Mouse (Mus musculus): Measurements from ENCODE around the gene Minpp1. TPM values are rescaled to one million over a fixed set of nuclear protein-coding genes. Genes with fewer than 3 reads are reported as not detected.

The Minpp1 gene
- polyA plus RNA-seq, 1 experiment = 38.2 TPM

- no peak for TF ChIP-seq POLR2A (IDR thresholded peaks at IDR 0.05; ENCODE audit: low read depth, low read length)
- TF ChIP-seq CTCF (conservative IDR thresholded peaks at IDR 0.05; ENCODE audit: insufficient read depth, insufficient read length, low read depth, low read length) = no peak
- H3K4me1 ChIP-seq (ENCODE audit: control insufficient read depth, insufficient read depth, low read length) = peaks cover 24% of the 10 kb centered on the region; the same call in 1 of the 2 replicates
- H3K36me3 ChIP-seq (ENCODE audit: control insufficient read depth, insufficient read depth, low read length) = 0 out of 2 replicates have a peak, but pooled peaks cover 2% of the 10 kb centered on the region
- H3K27ac ChIP-seq (ENCODE audit: insufficient read depth, low read depth, low read length) = peak overlapping the region; percentile 51; the same call in 1 of the 2 replicates
- no peaks in the 10 kb centered on the region for H3K27me3 ChIP-seq (replicated peaks; ENCODE audit: control insufficient read depth, insufficient read depth, low read length)
- no peak overlapping the region for H3K4me3 ChIP-seq (ENCODE audit: insufficient read depth, low read depth, low read length)
- 61% methylated on average over 6 of the region's 6 CpGs for WGBS
- DNase-seq = peak; percentile 30
Observed at GRCm38 (mm10) chr19:32497411-32497810, 11.8 kb downstream of the Minpp1 start.

GRCm38 (mm10) chr19:32498002-32498401 lies 12.4 kb downstream of the Minpp1 start:
- Histone ChIP-seq H3K27me3 (replicated peaks; ENCODE audit: control insufficient read depth, insufficient read depth, low read length) (no peaks in the 10 kb centered on the region), H3K4me1 (ENCODE audit: control insufficient read depth, insufficient read depth, low read length) (peaks cover 24% of the 10 kb centered on the region; the same call in 1 of the 2 replicates), H3K27ac (ENCODE audit: insufficient read depth, low read depth, low read length) (peak overlapping the region; percentile 89), H3K36me3 (ENCODE audit: control insufficient read depth, insufficient read depth, low read length) (0 out of 2 replicates have a peak, but pooled peaks cover 2% of the 10 kb centered on the region), H3K4me3 (ENCODE audit: insufficient read depth, low read depth, low read length) (no peak overlapping the region)
- peak; percentile 89 for DNase-seq
- WGBS = 40% methylated on average over 5 of the region's 5 CpGs
- TF ChIP-seq POLR2A (IDR thresholded peaks at IDR 0.05; ENCODE audit: low read depth, low read length) (no peak), CTCF (conservative IDR thresholded peaks at IDR 0.05; ENCODE audit: insufficient read depth, insufficient read length, low read depth, low read length) (no peak)

- Histone ChIP-seq H3K27ac (ENCODE audit: insufficient read depth, low read depth, low read length) (no peak overlapping the region), H3K4me1 (ENCODE audit: control insufficient read depth, insufficient read depth, low read length) (peaks cover 16% of the 10 kb centered on the region), H3K27me3 (replicated peaks; ENCODE audit: control insufficient read depth, insufficient read depth, low read length) (no peaks in the 10 kb centered on the region), H3K4me3 (ENCODE audit: insufficient read depth, low read depth, low read length) (no peak overlapping the region), H3K36me3 (ENCODE audit: control insufficient read depth, insufficient read depth, low read length) (0 out of 2 replicates have a peak, but pooled peaks cover 2% of the 10 kb centered on the region)
- 58% methylated on average over 6 of the region's 6 CpGs for WGBS
- TF ChIP-seq CTCF (conservative IDR thresholded peaks at IDR 0.05; ENCODE audit: insufficient read depth, insufficient read length, low read depth, low read length) = no peak
- no peak for DNase-seq
Observed at GRCm38 (mm10) chr19:32501414-32501813, 15.8 kb downstream of the Minpp1 start.

GRCm38 (mm10) chr19:32506081-32506480 lies 20.5 kb downstream of the Minpp1 start:
- H3K27me3 ChIP-seq (replicated peaks; ENCODE audit: control insufficient read depth, insufficient read depth, low read length) = no peaks in the 10 kb centered on the region
- DNase-seq = no peak
- H3K27ac ChIP-seq (ENCODE audit: insufficient read depth, low read depth, low read length) = no peak overlapping the region
- H3K36me3 ChIP-seq (ENCODE audit: control insufficient read depth, insufficient read depth, low read length) = no peaks in the 10 kb centered on the region
- WGBS = 65% methylated on average over 8 of the region's 8 CpGs
- TF ChIP-seq CTCF (conservative IDR thresholded peaks at IDR 0.05; ENCODE audit: insufficient read depth, insufficient read length, low read depth, low read length) (no peak), POLR2A (IDR thresholded peaks at IDR 0.05; ENCODE audit: low read depth, low read length) (no peak)
- H3K4me3 ChIP-seq (ENCODE audit: insufficient read depth, low read depth, low read length) = no peak overlapping the region
- H3K4me1 ChIP-seq (ENCODE audit: control insufficient read depth, insufficient read depth, low read length) = peaks cover 12% of the 10 kb centered on the region

DNA sequence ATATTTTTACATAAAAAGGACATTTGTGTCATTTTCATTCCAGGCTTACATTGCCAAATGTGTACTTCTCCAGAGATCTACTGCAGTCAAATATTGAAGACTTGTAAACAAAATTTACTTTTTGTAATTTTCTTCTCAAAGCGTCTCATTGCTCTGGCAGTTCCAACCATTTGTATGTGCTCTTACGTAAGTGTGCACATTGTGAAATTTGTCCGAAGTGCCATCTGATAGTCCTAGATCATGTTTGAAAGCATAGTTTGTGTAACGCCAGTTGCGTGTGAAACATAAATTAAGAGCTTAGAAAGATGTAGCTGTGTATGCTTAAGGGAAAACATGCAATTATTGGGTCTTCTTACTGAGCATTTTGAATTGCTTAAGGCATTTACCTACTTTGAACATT lies 20.9 kb downstream of the Minpp1 start:
- Histone ChIP-seq H3K27ac (ENCODE audit: insufficient read depth, low read depth, low read length) (no peak overlapping the region), H3K27me3 (replicated peaks; ENCODE audit: control insufficient read depth, insufficient read depth, low read length) (no peaks in the 10 kb centered on the region), H3K4me3 (ENCODE audit: insufficient read depth, low read depth, low read length) (no peak overlapping the region), H3K36me3 (ENCODE audit: control insufficient read depth, insufficient read depth, low read length) (no peaks in the 10 kb centered on the region), H3K4me1 (ENCODE audit: control insufficient read depth, insufficient read depth, low read length) (peaks cover 13% of the 10 kb centered on the region)
- TF ChIP-seq POLR2A (IDR thresholded peaks at IDR 0.05; ENCODE audit: low read depth, low read length) = no peak
- no peak for TF ChIP-seq CTCF (conservative IDR thresholded peaks at IDR 0.05; ENCODE audit: insufficient read depth, insufficient read length, low read depth, low read length)
- no peak for DNase-seq
- WGBS = 93% methylated on average over 5 of the region's 5 CpGs

DNA sequence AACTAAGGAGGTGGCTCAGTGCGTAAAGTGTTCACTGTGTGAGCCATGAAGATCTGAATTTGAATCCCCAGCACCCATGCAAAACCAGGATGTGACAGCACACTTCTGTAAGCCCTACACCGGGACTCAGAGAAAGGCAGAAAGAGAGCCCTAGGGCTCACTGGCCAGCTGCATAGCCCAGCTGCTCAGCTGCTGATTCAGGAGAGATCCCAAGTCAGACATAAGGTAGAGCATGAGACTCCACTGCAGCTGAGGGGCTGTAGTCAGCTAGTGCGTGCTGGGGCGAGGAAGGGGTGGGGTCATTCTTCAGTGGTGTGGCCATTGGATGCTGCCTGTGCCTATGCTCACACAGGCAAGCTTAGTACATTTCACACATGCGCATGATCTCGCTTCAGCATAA lies 21.5 kb downstream of the Minpp1 start:
- Histone ChIP-seq H3K27me3 (replicated peaks; ENCODE audit: control insufficient read depth, insufficient read depth, low read length) (no peaks in the 10 kb centered on the region), H3K4me1 (ENCODE audit: control insufficient read depth, insufficient read depth, low read length) (peaks cover 13% of the 10 kb centered on the region), H3K36me3 (ENCODE audit: control insufficient read depth, insufficient read depth, low read length) (no peaks in the 10 kb centered on the region; the same call in 1 of the 2 replicates), H3K4me3 (ENCODE audit: insufficient read depth, low read depth, low read length) (no peak overlapping the region), H3K27ac (ENCODE audit: insufficient read depth, low read depth, low read length) (no peak overlapping the region)
- WGBS = 95% methylated on average over 6 of the region's 6 CpGs
- TF ChIP-seq POLR2A (IDR thresholded peaks at IDR 0.05; ENCODE audit: low read depth, low read length) = no peak
- no peak for TF ChIP-seq CTCF (conservative IDR thresholded peaks at IDR 0.05; ENCODE audit: insufficient read depth, insufficient read length, low read depth, low read length)
- DNase-seq = no peak

- Histone ChIP-seq H3K27ac (ENCODE audit: insufficient read depth, low read depth, low read length) (no peak overlapping the region), H3K4me3 (ENCODE audit: insufficient read depth, low read depth, low read length) (no peak overlapping the region)
- WGBS = 66% methylated on average over 9 of the region's 9 CpGs
Observed at GRCm38 (mm10) chr19:32507526-32507925, 22.0 kb downstream of the Minpp1 start.

More at GRCm38 (mm10) chr19:32507526-32507925, 22.0 kb downstream of the Minpp1 start:
- H3K27me3 ChIP-seq (replicated peaks; ENCODE audit: control insufficient read depth, insufficient read depth, low read length) = no peaks in the 10 kb centered on the region
- H3K4me1 ChIP-seq (ENCODE audit: control insufficient read depth, insufficient read depth, low read length) = peaks cover 13% of the 10 kb centered on the region
- H3K36me3 ChIP-seq (ENCODE audit: control insufficient read depth, insufficient read depth, low read length) = no peaks in the 10 kb centered on the region; the same call in 1 of the 2 replicates
- DNase-seq = peak; percentile 31
- TF ChIP-seq CTCF (conservative IDR thresholded peaks at IDR 0.05; ENCODE audit: insufficient read depth, insufficient read length, low read depth, low read length) (no peak), POLR2A (IDR thresholded peaks at IDR 0.05; ENCODE audit: low read depth, low read length) (no peak)
